Mouse (Mus musculus) forebrain, embryonic 10.5 days (tissue): ENCODE measurements at regions not wholly inside any gene's neighbourhood (a gene's known extent, or its start where the extent isn't known, plus 50 kb on each side); places are given as distances from the start of the nearest gene placed in this dataset.

Experiments
- DNase-seq: peaks from one replicate; pipeline ENCODE4 v3.0.0-alpha.2; 2017; ENCODE audit warnings: low spot score; ENCODE audit errors: extremely low spot score
- H3K27ac ChIP-seq: fragments of 300-500 bp; sonication (generic); 2 replicates; pipeline ENCODE4 v1.5.1; 2016; ENCODE audit warnings: mild to moderate bottlenecking
- H3K27me3 ChIP-seq: fragments of 300-500 bp; sonication (generic); 2 replicates; pipeline ENCODE4 v1.6.1; 2016; ENCODE audit warnings: mild to moderate bottlenecking; ENCODE audit not compliant: poor library complexity, severe bottlenecking
- H3K36me3 ChIP-seq: fragments of 300-500 bp; sonication (generic); replicated peaks from 2 replicates; pipeline ENCODE4 v1.6.1; 2016; ENCODE audit warnings: mild to moderate bottlenecking, moderate library complexity
- H3K4me1 ChIP-seq: fragments of 300-500 bp; sonication (generic); 2 replicates; pipeline ENCODE4 v1.6.1; 2016
- H3K4me3 ChIP-seq: fragments of 300-500 bp; sonication (generic); 2 replicates; pipeline ENCODE4 v1.5.1; 2016; ENCODE audit warnings: mild to moderate bottlenecking, moderate library complexity
- H3K9me3 ChIP-seq: fragments of 300-500 bp; sonication (generic); 2 replicates; pipeline ENCODE4 v1.6.1; 2016; ENCODE audit warnings: mild to moderate bottlenecking, moderate library complexity
- WGBS: fragments of 180-500 bp; shearing (Covaris S2); methylation state at CpG from one replicate; pipeline ENCODE4 v1.1.7; 2016; 5-methylcytosine and 5-hydroxymethylcytosine counted together

DNA sequence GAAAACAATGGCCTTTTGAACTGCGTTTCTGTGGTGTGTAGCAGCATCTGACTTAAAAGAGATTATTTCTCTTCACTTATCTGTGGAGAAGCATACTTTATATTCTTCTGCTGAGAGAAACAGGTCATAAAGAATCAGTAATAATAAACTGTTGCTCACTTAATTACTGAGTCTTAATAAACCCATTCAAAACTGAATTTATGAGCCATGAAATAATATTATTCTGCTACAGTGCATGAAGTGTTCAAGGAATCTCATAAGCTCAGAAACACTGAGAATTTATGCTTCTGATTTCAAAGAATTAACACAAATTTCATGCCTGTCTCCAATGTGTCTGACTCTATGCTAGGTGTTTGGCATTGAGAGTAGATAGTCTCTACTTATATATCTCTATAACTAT lies 597.0 kb upstream of the Slit2 start:
- DNase-seq = no peak
- WGBS = 50% methylated on average over 1 of the region's 1 CpGs
- Histone ChIP-seq H3K27ac (no peak overlapping the region), H3K36me3 (no peaks in the 10 kb centered on the region), H3K27me3 (no peaks in the 10 kb centered on the region), H3K4me1 (no peaks in the 10 kb centered on the region), H3K4me3 (no peak overlapping the region), H3K9me3 (no peaks in the 10 kb centered on the region)

GRCm38 (mm10) chr5:47386750-47387149 lies 596.2 kb upstream of the Slit2 start:
- no peaks in the 10 kb centered on the region for H3K36me3 ChIP-seq
- no peaks in the 10 kb centered on the region for H3K9me3 ChIP-seq
- DNase-seq = no peak
- H3K4me1 ChIP-seq = no peaks in the 10 kb centered on the region
- no peaks in the 10 kb centered on the region for H3K27me3 ChIP-seq
- WGBS = 95% methylated on average over 5 of the region's 5 CpGs
- H3K27ac ChIP-seq = no peak overlapping the region
- no peak overlapping the region for H3K4me3 ChIP-seq

- Histone ChIP-seq H3K4me1 (no peaks in the 10 kb centered on the region), H3K27me3 (no peaks in the 10 kb centered on the region), H3K27ac (no peak overlapping the region), H3K9me3 (no peaks in the 10 kb centered on the region), H3K4me3 (no peak overlapping the region), H3K36me3 (no peaks in the 10 kb centered on the region)
- WGBS = 87% methylated on average over 2 of the region's 2 CpGs
- no peak for DNase-seq
These were observed 592.2 kb upstream of the Slit2 start for GRCm38 (mm10) chr5:47390735-47391134.

- H3K27ac ChIP-seq = no peak overlapping the region
- H3K4me1 ChIP-seq = no peaks in the 10 kb centered on the region
- no peaks in the 10 kb centered on the region for H3K36me3 ChIP-seq
- DNase-seq = no peak
- no peaks in the 10 kb centered on the region for H3K9me3 ChIP-seq
- WGBS = 80% methylated on average over 9 of the region's 9 CpGs
- H3K4me3 ChIP-seq = no peak overlapping the region
- H3K27me3 ChIP-seq = no peaks in the 10 kb centered on the region
These were observed 586.1 kb upstream of the Slit2 start for GRCm38 (mm10) chr5:47396874-47397273.

- H3K4me1 ChIP-seq = peaks cover 4% of the 10 kb centered on the region; the same call in 1 of the 2 replicates
- no peak overlapping the region for H3K27ac ChIP-seq
- no peaks in the 10 kb centered on the region for H3K36me3 ChIP-seq
- no peaks in the 10 kb centered on the region for H3K27me3 ChIP-seq
- DNase-seq = no peak
- 73% methylated on average over 2 of the region's 2 CpGs for WGBS
- no peak overlapping the region for H3K4me3 ChIP-seq
- H3K9me3 ChIP-seq = no peaks in the 10 kb centered on the region
These were observed 561.0 kb upstream of the Slit2 start for GRCm38 (mm10) chr5:47421916-47422315.

DNA sequence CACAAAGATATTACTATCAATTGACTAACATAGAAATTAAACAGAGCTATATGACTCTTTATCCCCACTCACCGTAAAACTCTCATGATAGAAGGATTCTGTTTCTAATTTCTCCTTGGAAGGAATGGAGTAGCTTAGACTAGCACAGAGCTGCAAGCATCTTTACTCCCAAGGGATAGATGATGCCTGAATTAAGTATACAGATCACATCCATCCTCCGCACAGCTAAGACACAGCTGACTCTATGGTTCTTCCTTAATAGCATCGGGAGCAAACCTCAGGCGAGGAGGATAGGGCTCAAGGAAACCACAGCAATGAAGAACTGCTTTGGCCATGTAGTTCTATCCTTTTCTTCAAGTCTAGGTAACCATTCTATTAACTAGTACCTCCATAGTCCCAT lies 556.9 kb upstream of the Slit2 start:
- peaks cover 4% of the 10 kb centered on the region; the same call in 1 of the 2 replicates for H3K4me1 ChIP-seq
- H3K27me3 ChIP-seq = no peaks in the 10 kb centered on the region
- H3K27ac ChIP-seq = no peak overlapping the region
- H3K9me3 ChIP-seq = no peaks in the 10 kb centered on the region
- DNase-seq = no peak
- H3K4me3 ChIP-seq = no peak overlapping the region
- no peaks in the 10 kb centered on the region for H3K36me3 ChIP-seq
- 93% methylated on average over 4 of the region's 4 CpGs for WGBS

DNA sequence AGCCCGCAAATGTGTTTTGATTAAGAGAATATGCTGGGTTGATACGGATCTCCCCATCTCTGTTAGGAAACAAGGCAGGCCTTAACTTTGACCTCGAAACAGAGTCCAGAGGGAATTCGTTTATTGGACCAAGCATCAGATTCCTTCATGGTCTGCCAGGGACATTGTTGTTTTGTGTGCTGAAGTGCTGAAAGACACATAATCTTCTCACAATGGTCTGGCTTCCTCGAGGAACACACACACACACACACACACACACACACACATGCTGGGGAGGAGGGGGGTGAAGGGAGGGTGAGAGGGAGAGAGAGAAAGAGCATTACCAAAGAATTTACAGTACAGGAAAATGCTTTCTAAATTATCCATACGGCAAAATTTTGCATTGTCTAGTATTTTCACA lies 556.5 kb upstream of the Slit2 start:
- H3K36me3 ChIP-seq = no peaks in the 10 kb centered on the region
- DNase-seq = no peak

GRCm38 (mm10) chr5:47429217-47430172 lies 553.4 kb upstream of the Slit2 start:
- H3K36me3 ChIP-seq = no peaks in the 10 kb centered on the region
- no peaks in the 10 kb centered on the region for H3K9me3 ChIP-seq
- DNase-seq = no peak
- H3K27ac ChIP-seq = no peak overlapping the region
- H3K4me1 ChIP-seq = peaks cover 12% of the 10 kb centered on the region
- H3K27me3 ChIP-seq = no peaks in the 10 kb centered on the region
- no peak overlapping the region for H3K4me3 ChIP-seq
- 82% methylated on average over 10 of the region's 10 CpGs for WGBS

More for the DNA sequence above, 556.5 kb upstream of the Slit2 start:
- Histone ChIP-seq H3K4me3 (no peak overlapping the region), H3K27me3 (no peaks in the 10 kb centered on the region), H3K9me3 (no peaks in the 10 kb centered on the region), H3K4me1 (peaks cover 6% of the 10 kb centered on the region), H3K27ac (no peak overlapping the region)
- WGBS = 69% methylated on average over 6 of the region's 6 CpGs

GRCm38 (mm10) chr5:47431599-47432328 lies 551.2 kb upstream of the Slit2 start:
- 36% methylated on average over 5 of the region's 5 CpGs for WGBS
- no peak overlapping the region for H3K4me3 ChIP-seq
- H3K4me1 ChIP-seq = peaks cover 8% of the 10 kb centered on the region
- H3K27me3 ChIP-seq = no peaks in the 10 kb centered on the region
- no peak for DNase-seq
- no peak overlapping the region for H3K27ac ChIP-seq
- no peaks in the 10 kb centered on the region for H3K36me3 ChIP-seq
- no peaks in the 10 kb centered on the region for H3K9me3 ChIP-seq

GRCm38 (mm10) chr5:47436455-47436854 lies 546.5 kb upstream of the Slit2 start:
- Histone ChIP-seq H3K36me3 (no peaks in the 10 kb centered on the region), H3K4me1 (peaks cover 6% of the 10 kb centered on the region), H3K9me3 (no peaks in the 10 kb centered on the region), H3K27me3 (no peaks in the 10 kb centered on the region), H3K4me3 (no peak overlapping the region), H3K27ac (no peak overlapping the region)
- 86% methylated on average over 3 of the region's 3 CpGs for WGBS
- DNase-seq = no peak

DNA sequence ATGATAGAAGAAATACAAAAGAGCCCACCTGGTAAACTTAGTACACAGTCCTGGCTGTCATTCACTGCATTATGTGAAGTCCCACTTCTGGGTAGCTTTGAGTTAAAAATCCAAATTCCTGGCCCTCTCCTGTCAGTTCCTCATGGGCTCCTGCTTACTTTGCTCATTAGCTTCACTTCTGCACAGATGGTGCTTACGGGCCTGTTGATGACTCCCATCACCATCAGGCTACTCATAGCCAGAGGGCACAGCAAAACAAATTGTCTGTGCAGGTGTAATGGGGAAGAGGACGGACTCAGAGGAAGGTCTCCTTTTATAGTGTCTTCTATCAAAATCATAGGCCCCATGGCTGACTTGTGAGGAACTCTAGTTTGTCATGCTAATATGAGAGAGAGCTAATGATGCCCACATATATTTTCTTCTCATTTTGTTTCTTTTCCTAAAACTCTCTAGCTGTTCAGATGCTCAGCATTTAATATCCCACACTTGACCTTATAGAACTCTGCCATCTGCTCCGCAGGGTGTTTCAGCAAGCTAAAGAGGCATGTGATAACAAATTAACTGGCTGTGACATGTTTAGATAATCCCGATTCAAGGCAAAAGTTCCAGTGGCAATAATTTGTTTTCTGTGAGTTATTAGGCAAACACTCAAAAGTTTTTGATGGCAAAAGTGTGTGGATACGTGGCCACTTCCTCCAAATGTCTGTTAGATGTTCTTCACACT lies 536.5 kb upstream of the Slit2 start:
- H3K27me3 ChIP-seq = no peaks in the 10 kb centered on the region
- no peak overlapping the region for H3K27ac ChIP-seq
- no peaks in the 10 kb centered on the region for H3K9me3 ChIP-seq
- DNase-seq = no peak
- 85% methylated on average over 5 of the region's 5 CpGs for WGBS
- no peaks in the 10 kb centered on the region for H3K4me1 ChIP-seq
- no peak overlapping the region for H3K4me3 ChIP-seq
- H3K36me3 ChIP-seq = no peaks in the 10 kb centered on the region

DNA sequence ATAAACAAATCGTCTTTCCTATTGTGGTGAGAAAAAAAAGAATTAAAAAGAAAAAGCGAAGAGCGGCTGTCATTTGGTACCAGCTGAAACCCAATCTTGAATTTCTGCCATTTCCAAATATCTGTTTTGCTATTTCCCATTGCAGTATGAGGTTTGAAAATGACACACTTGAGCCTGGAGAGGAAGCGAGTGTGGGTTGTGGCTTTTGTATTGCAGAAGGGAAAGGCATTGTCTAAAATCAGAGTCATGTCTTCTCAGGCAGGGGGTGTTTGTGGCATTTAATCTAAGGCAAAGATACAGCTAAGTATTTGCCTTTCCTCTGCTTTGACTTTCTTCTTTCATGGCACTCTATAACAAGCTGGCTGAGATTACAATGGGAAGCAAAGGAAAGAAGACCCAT lies 518.1 kb upstream of the Slit2 start:
- DNase-seq = no peak
- no peaks in the 10 kb centered on the region for H3K4me1 ChIP-seq
- H3K27ac ChIP-seq = no peak overlapping the region
- no peaks in the 10 kb centered on the region for H3K27me3 ChIP-seq
- no peaks in the 10 kb centered on the region for H3K36me3 ChIP-seq
- H3K4me3 ChIP-seq = no peak overlapping the region
- 96% methylated on average over 4 of the region's 4 CpGs for WGBS
- H3K9me3 ChIP-seq = no peaks in the 10 kb centered on the region
